Mouse (Mus musculus): Measurements from ENCODE around the gene Gm20662. TPM values are rescaled to one million over a fixed set of nuclear protein-coding genes. Genes with fewer than 3 reads are reported as not detected.

Gm20662 gene
- total RNA-seq, 4 experiments from 2014 or later = 0.78 to 3.9 (median 2.1) TPM

- no peak for DNase-seq (ENCODE audit: low spot score in 2 of 2)
Observed at GRCm38 (mm10) chr9:108082988-108083431, 86.9 kb downstream of the Gm20662 start, which contains the start of gene Rnf123. TSS of gene Rnf123 (minus strand) at chr9:108083346.

GRCm38 (mm10) chr9:108083561-108083960, 87.4 kb downstream of the Gm20662 start:
- DNase-seq (ENCODE audit: low spot score in 2 of 2) = no peak

- DNase-seq (ENCODE audit: low spot score in 2 of 2) = no peak
Observed at GRCm38 (mm10) chr9:108085261-108085660, 89.1 kb downstream of the Gm20662 start.

GRCm38 (mm10) chr9:108090611-108091120, 94.5 kb downstream of the Gm20662 start:
- DNase-seq (ENCODE audit: low spot score in 2 of 2) = no peak

GRCm38 (mm10) chr9:108093586-108093985, 97.4 kb downstream of the Gm20662 start:
- no peak for DNase-seq (ENCODE audit: low spot score in 2 of 2)

- DNase-seq (ENCODE audit: low spot score in 2 of 2) = peak; percentile 80 to 81
Observed at GRCm38 (mm10) chr9:108094184-108094941, 98.2 kb downstream of the Gm20662 start, which contains the start of gene Apeh. TSS of gene Apeh (minus strand) at chr9:108094606.

Small RNA genes within 50 kb of the gene (microRNA-seq; reads per million reads assigned to microRNA genes)
- gene Mir7088 = 0 reads per million in 2 experiments

Other genes starting within 250 kb of the Gm20662 start
- 100 to 1,000 TPM; 136 to 170 (median 155) TPM for gene Rbm5, start 225.4 kb upstream of the Gm20662 start, total RNA-seq (2022)
- gene Rbm6, start 123.1 kb upstream of the Gm20662 start, total RNA-seq (2022) = 10 to 100 TPM; 60.2 to 80.8 (median 68.6) TPM
- gene Mon1a, start 108.2 kb upstream of the Gm20662 start, total RNA-seq (2022) = 10 to 100 TPM; 21.0 to 30.2 (median 27.2) TPM
- 1 to 10 TPM; 1.5 to 3.9 (median 2.5) TPM for gene Mst1r, start 89.5 kb upstream of the Gm20662 start, total RNA-seq (2022)
- not detected for gene Actl11, start 67.9 kb upstream of the Gm20662 start, total RNA-seq (2022)
- 100 to 1,000 TPM; 470 to 535 (median 505) TPM for gene Camkv, start 60.7 kb upstream of the Gm20662 start, total RNA-seq (2022)
- gene Traip, start 46.2 kb upstream of the Gm20662 start, total RNA-seq (2022) = 10 to 100 TPM; 15.2 to 26.6 (median 19.9) TPM
- 10 to 100 TPM in 2 of 4 experiments, 1 to 10 TPM in 2; 5.8 to 14.1 (median 11.1) TPM for gene Uba7, start 20.8 kb upstream of the Gm20662 start, total RNA-seq (2022)
- 1 to 10 TPM in 3 of 4 experiments, under 1 TPM in 1; 0.71 to 2.1 (median 1.4) TPM for gene Gm20661, start 13.3 kb upstream of the Gm20662 start, total RNA-seq (2022)
- gene Inka1, start 10.5 kb upstream of the Gm20662 start, total RNA-seq (2022) = 10 to 100 TPM in 3 of 4 experiments, 1 to 10 TPM in 1; 9.5 to 14.1 (median 12.0) TPM
- 1 to 10 TPM; 4.0 to 8.2 (median 6.7) TPM for gene Cdhr4, start 3.9 kb upstream of the Gm20662 start, total RNA-seq (2022)
- 100 to 1,000 TPM; 193 to 261 (median 223) TPM for gene Ip6k1, start 6.2 kb downstream of the Gm20662 start, total RNA-seq (2022)
- 10 to 100 TPM; 17.2 to 21.6 (median 19.2) TPM for gene Gmppb, start 52.9 kb downstream of the Gm20662 start, total RNA-seq (2022)
- 1 to 10 TPM; 1.2 to 2.3 (median 1.6) TPM for gene Amigo3, start 56.8 kb downstream of the Gm20662 start, total RNA-seq (2022)
- not detected for gene Mst1, start 84.1 kb downstream of the Gm20662 start, total RNA-seq (2022)
- 100 to 1,000 TPM in 3 of 4 experiments, 10 to 100 TPM in 1; 89.0 to 123 (median 115) TPM for gene Rnf123, start 87.0 kb downstream of the Gm20662 start, total RNA-seq (2022)
- gene Apeh, start 98.3 kb downstream of the Gm20662 start, total RNA-seq (2022) = 10 to 100 TPM; 33.9 to 45.8 (median 35.5) TPM
- 100 to 1,000 TPM; 192 to 224 (median 203) TPM for gene Bsn, start 194.0 kb downstream of the Gm20662 start, total RNA-seq (2022)

Data from layer of hippocampus, adult 8-10 months (tissue).